Mouse (Mus musculus) G1E-ER4 (cell line): ENCODE results near the gene Palm3. TPM values are rescaled to one million over a fixed set of nuclear protein-coding genes. Genes with fewer than 3 reads are reported as not detected.

Experiments
- GATA1 ChIP-seq: IDR thresholded peaks from one replicate; pipeline ENCODE4 v1.8.0; 2012; ENCODE audit warnings: low read length, inconsistent platforms
- polyA plus RNA-seq: library from polyadenylated mRNA; stranded (reverse); fragments of >175 nt; gene quantifications from 2 replicates; pipeline ENCODE4 v1.2.3, GENCODE M21; 2012

Palm3 gene
- polyA plus RNA-seq, 1 experiment, result 0.55 TPM

GRCm38 (mm10) chr8:83994030-83994429, 27.2 kb upstream of the Palm3 start:
- TF ChIP-seq GATA1, result no peak

- TF ChIP-seq GATA1, result no peak
These were observed 25.3 kb upstream of the Palm3 start for GRCm38 (mm10) chr8:83995973-83996372.

- no peak for TF ChIP-seq GATA1
These were observed 24.4 kb upstream of the Palm3 start for GRCm38 (mm10) chr8:83996567-83997505.

- TF ChIP-seq GATA1, result no peak
These were observed 23.6 kb upstream of the Palm3 start, which contains the start of gene Samd1 for GRCm38 (mm10) chr8:83997511-83998141. Gene Samd1 (plus strand): TSS chr8:83997672.

GRCm38 (mm10) chr8:83998231-83999056, 22.8 kb upstream of the Palm3 start:
- TF ChIP-seq GATA1, result no peak

- no peak for TF ChIP-seq GATA1
These were observed 22.1 kb upstream of the Palm3 start for GRCm38 (mm10) chr8:83999057-83999705.

- no peak for TF ChIP-seq GATA1
These were observed 21.4 kb upstream of the Palm3 start for GRCm38 (mm10) chr8:83999825-84000224.

- TF ChIP-seq GATA1, result no peak
These were observed 19.8 kb upstream of the Palm3 start, which contains the start of gene 1700067K01Rik for GRCm38 (mm10) chr8:84001281-84002000. Gene 1700067K01Rik (plus strand): TSS chr8:84001502.

GRCm38 (mm10) chr8:84002957-84003611, 18.2 kb upstream of the Palm3 start:
- TF ChIP-seq GATA1, result no peak

GRCm38 (mm10) chr8:84003612-84004246, 17.5 kb upstream of the Palm3 start:
- no peak for TF ChIP-seq GATA1

GRCm38 (mm10) chr8:84004533-84005201, 16.6 kb upstream of the Palm3 start:
- no peak for TF ChIP-seq GATA1

- TF ChIP-seq GATA1, result no peak
These were observed 12.9 kb upstream of the Palm3 start for GRCm38 (mm10) chr8:84008362-84008761.

GRCm38 (mm10) chr8:84009876-84010275, 11.4 kb upstream of the Palm3 start:
- TF ChIP-seq GATA1, result no peak
